Mouse (Mus musculus): ENCODE measurements around the gene Nuak2.

Nuak2 gene

GRCm38 (mm10) chr1:132298425-132298800 lies 17.5 kb upstream of the Nuak2 start, which contains the start of gene Klhdc8a:
TSS of gene Klhdc8a (plus strand) at chr1:132298626.
- DNase-seq (ENCODE audit: low read depth, low spot score) = no peak

- no peak for DNase-seq (ENCODE audit: low read depth, low spot score)
These were observed 17.0 kb upstream of the Nuak2 start for GRCm38 (mm10) chr1:132298801-132299464.

GRCm38 (mm10) chr1:132299744-132300143 lies 16.2 kb upstream of the Nuak2 start:
- no peak for DNase-seq (ENCODE audit: low read depth, low spot score)

- no peak for DNase-seq (ENCODE audit: low read depth, low spot score)
These were observed 14.7 kb upstream of the Nuak2 start for GRCm38 (mm10) chr1:132301242-132301641.

GRCm38 (mm10) chr1:132302341-132302866 lies 13.5 kb upstream of the Nuak2 start:
- no peak for DNase-seq (ENCODE audit: low read depth, low spot score)

GRCm38 (mm10) chr1:132304618-132305214 lies 11.2 kb upstream of the Nuak2 start:
- DNase-seq (ENCODE audit: low read depth, low spot score) = no peak

GRCm38 (mm10) chr1:132306160-132306559 lies 9.8 kb upstream of the Nuak2 start:
- DNase-seq (ENCODE audit: low read depth, low spot score) = no peak

GRCm38 (mm10) chr1:132306808-132307207 lies 9.1 kb upstream of the Nuak2 start:
- no peak for DNase-seq (ENCODE audit: low read depth, low spot score)

GRCm38 (mm10) chr1:132307962-132308361 lies 8.0 kb upstream of the Nuak2 start:
- DNase-seq (ENCODE audit: low read depth, low spot score) = no peak

GRCm38 (mm10) chr1:132308674-132309073 lies 7.3 kb upstream of the Nuak2 start:
- no peak for DNase-seq (ENCODE audit: low read depth, low spot score)

GRCm38 (mm10) chr1:132310754-132311153 lies 5.2 kb upstream of the Nuak2 start:
- no peak for DNase-seq (ENCODE audit: low read depth, low spot score)

GRCm38 (mm10) chr1:132311174-132311859 lies 4.6 kb upstream of the Nuak2 start:
- no peak for DNase-seq (ENCODE audit: low read depth, low spot score)

- DNase-seq (ENCODE audit: low read depth, low spot score) = no peak
These were observed 3.9 kb upstream of the Nuak2 start for GRCm38 (mm10) chr1:132312043-132312442.

- no peak for DNase-seq (ENCODE audit: low read depth, low spot score)
These were observed 3.2 kb upstream of the Nuak2 start for GRCm38 (mm10) chr1:132312703-132313102.

- DNase-seq (ENCODE audit: low read depth, low spot score) = no peak
These were observed 684 bp downstream of the Nuak2 start for GRCm38 (mm10) chr1:132316625-132316994.

GRCm38 (mm10) chr1:132317413-132317812 lies 1.5 kb downstream of the Nuak2 start:
- no peak for DNase-seq (ENCODE audit: low read depth, low spot score)

GRCm38 (mm10) chr1:132317894-132318863 lies 2.3 kb downstream of the Nuak2 start:
- DNase-seq (ENCODE audit: low read depth, low spot score) = no peak

- no peak for DNase-seq (ENCODE audit: low read depth, low spot score)
These were observed 3.3 kb downstream of the Nuak2 start for GRCm38 (mm10) chr1:132319242-132319641.

GRCm38 (mm10) chr1:132321821-132322580 lies 6.1 kb downstream of the Nuak2 start:
- DNase-seq (ENCODE audit: low read depth, low spot score) = no peak

GRCm38 (mm10) chr1:132322711-132323542 lies 7.0 kb downstream of the Nuak2 start:
- no peak for DNase-seq (ENCODE audit: low read depth, low spot score)
